Mouse (Mus musculus): ENCODE results near the gene Fgfr2. TPM values are rescaled to one million over a fixed set of nuclear protein-coding genes. Genes with fewer than 3 reads are reported as not detected.

Fgfr2 gene
- polyA plus RNA-seq, 1 experiment: 59.9 TPM

DNA sequence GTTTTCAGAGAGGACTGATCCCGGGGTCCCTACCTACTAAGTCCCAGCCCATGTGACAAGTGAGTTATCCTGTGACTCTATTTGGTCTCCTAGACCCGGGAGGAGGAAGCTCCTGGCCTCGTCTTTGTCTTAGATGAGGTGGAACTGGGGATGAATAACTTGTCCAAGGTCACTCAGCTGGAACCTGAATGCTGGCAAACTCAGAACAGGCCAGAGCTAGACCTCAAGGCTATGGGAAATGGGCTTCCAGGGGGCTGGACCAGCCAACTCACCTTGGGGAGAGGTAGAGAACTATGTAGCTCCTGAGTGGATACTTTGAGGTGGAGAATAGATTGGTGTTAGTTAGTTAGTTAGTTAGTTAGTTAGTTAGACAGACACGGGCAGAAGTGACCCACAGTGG, 2185.1 kb downstream of the Fgfr2 start:
- H3K4me1 ChIP-seq (ENCODE audit: control insufficient read depth, insufficient read depth, low read length): peaks cover 2% of the 10 kb centered on the region; the same call in 1 of the 2 replicates
- no peak overlapping the region for H3K27ac ChIP-seq (ENCODE audit: insufficient read depth, low read length)
- TF ChIP-seq POLR2A (IDR thresholded peaks at IDR 0.05; ENCODE audit: low read depth, low read length): no peak
- no peak for TF ChIP-seq CTCF (IDR thresholded peaks at IDR 0.05; ENCODE audit: borderline replicate concordance, insufficient read depth, low read length)
- peak overlapping the region; percentile 59; the same call in 1 of the 2 replicates for H3K4me3 ChIP-seq (ENCODE audit: insufficient read depth, low read length)

DNA sequence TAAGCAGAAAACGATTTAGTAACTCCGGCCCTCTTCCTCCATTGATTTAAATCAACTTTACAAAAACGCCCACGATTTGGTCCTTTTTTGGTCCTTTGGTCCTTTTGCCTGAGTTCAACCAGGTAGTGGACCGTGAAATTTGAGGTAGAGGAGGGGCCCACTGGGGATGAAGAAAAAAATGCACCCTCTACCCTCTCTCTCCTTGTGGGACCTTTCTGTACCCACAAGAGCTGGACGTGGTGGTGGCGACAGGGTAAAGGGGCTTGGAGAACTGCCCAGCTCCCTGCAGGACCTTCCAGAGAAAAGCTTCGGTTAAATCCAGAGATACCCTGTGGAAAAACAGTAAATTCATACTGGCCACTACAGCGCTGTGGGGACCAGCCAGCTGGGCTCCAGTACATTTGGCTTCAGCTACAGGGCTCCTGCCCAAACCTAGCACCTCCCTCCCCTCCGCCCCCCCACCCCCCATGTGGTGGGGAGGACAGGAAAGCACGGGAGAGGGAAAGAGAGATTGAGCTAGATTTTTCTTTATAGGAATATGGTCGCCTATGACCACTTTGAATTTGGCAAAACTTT, 2185.8 kb downstream of the Fgfr2 start:
- TF ChIP-seq POLR2A (IDR thresholded peaks at IDR 0.05; ENCODE audit: low read depth, low read length) (0 out of 2 replicates have a peak, but pooled peaks have one; percentile 34), CTCF (IDR thresholded peaks at IDR 0.05; ENCODE audit: borderline replicate concordance, insufficient read depth, low read length) (no peak)
- Histone ChIP-seq H3K4me1 (ENCODE audit: control insufficient read depth, insufficient read depth, low read length) (no peaks in the 10 kb centered on the region; the same call in 1 of the 2 replicates), H3K4me3 (ENCODE audit: insufficient read depth, low read length) (peak overlapping the region; percentile 59), H3K27ac (ENCODE audit: insufficient read depth, low read length) (no peak overlapping the region)

DNA sequence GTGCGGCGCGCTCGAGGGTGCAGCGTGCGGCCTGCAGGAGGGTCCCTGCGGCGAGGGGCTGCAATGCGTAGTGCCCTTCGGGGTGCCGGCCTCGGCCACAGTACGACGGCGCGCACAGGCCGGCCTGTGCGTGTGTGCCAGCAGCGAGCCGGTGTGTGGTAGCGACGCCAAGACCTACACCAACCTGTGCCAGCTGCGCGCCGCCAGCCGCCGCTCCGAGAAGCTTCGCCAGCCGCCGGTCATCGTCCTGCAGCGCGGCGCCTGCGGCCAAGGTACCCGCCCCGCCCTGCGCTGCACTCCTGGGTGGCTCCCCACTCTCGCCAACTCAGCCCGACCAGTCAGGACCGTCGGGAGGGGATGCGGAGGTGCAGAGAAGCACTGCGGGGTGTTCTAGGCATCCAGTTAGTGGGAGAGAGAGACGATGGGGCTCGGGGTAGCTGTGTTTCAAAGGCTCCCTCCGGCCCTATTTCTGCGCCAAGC, 2186.6 kb downstream of the Fgfr2 start:
- no peak overlapping the region for H3K27ac ChIP-seq (ENCODE audit: insufficient read depth, low read length)
- H3K4me3 ChIP-seq (ENCODE audit: insufficient read depth, low read length): peak overlapping the region; percentile 59
- TF ChIP-seq CTCF (IDR thresholded peaks at IDR 0.05; ENCODE audit: borderline replicate concordance, insufficient read depth, low read length) (no peak), POLR2A (IDR thresholded peaks at IDR 0.05; ENCODE audit: low read depth, low read length) (no peak)
- H3K4me1 ChIP-seq (ENCODE audit: control insufficient read depth, insufficient read depth, low read length): no peaks in the 10 kb centered on the region; the same call in 1 of the 2 replicates

DNA sequence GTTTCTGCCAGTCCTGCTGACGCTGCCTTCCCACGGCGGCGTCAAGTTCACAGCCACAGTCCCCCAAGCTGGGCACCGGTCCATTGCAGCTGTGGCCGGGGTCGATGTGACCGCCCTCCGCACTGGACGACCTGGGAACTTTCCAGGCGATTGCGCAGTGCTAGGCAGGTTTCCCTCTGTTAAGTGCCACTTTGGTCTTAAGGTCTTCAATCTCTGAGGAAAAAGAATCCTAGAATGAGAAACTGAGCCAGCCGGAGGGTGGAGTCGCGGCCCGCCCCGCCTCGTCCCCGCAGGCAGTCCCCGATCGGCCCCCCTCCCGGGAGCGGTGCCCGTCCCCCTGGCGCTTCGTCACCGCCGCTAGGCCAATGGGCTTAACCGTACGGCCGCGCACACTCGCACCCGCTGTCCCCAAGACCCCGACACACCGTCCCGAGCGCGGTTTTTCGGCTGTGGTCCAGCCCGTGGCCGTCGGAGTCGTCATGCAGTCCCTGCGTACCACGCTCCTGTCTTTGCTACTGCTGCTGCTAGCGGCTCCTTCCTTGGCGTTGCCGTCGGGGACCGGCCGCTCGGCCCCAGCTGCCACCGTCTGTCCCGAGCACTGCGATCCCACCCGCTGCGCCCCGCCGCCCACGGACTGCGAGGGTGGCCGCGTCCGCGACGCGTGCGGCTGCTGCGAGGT, 2187.2 kb downstream of the Fgfr2 start, which contains the start of gene Htra1:
TSS of gene Htra1 (plus strand) at position 319 of the 679 bp plus-strand sequence.
- TF ChIP-seq POLR2A (IDR thresholded peaks at IDR 0.05; ENCODE audit: low read depth, low read length): peak; percentile 86
- no peak for TF ChIP-seq CTCF (IDR thresholded peaks at IDR 0.05; ENCODE audit: borderline replicate concordance, insufficient read depth, low read length)
- Histone ChIP-seq H3K4me1 (ENCODE audit: control insufficient read depth, insufficient read depth, low read length) (no peaks in the 10 kb centered on the region; the same call in 1 of the 2 replicates), H3K27ac (ENCODE audit: insufficient read depth, low read length) (no peak within 1 kb of the TSS; the same call in 1 of the 2 replicates), H3K4me3 (ENCODE audit: insufficient read depth, low read length) (peak within 1 kb of the TSS; percentile 59)

DNA sequence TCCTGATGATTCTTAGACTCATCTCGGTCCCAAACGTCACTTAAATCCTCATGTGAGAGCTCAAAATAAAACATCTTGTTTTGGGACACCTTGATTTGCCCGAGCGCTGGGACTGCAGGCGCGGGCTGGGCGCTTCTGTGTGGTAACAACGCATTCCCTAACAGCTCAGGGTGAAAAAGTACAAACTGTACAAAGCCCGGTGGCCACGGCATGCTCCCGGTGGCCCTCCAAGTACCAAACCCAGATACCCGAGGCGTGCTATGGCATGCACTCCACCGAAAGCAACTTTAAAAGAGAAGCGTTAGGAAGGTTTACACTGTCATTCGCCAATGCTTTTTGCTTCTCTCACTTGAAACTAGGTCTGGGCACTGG, 2187.7 kb downstream of the Fgfr2 start:
- H3K4me3 ChIP-seq (ENCODE audit: insufficient read depth, low read length): peak overlapping the region; percentile 59
- no peaks in the 10 kb centered on the region; the same call in 1 of the 2 replicates for H3K4me1 ChIP-seq (ENCODE audit: control insufficient read depth, insufficient read depth, low read length)
- TF ChIP-seq CTCF (IDR thresholded peaks at IDR 0.05; ENCODE audit: borderline replicate concordance, insufficient read depth, low read length) (no peak), POLR2A (IDR thresholded peaks at IDR 0.05; ENCODE audit: low read depth, low read length) (no peak)
- H3K27ac ChIP-seq (ENCODE audit: insufficient read depth, low read length): no peak overlapping the region; the same call in 1 of the 2 replicates

DNA sequence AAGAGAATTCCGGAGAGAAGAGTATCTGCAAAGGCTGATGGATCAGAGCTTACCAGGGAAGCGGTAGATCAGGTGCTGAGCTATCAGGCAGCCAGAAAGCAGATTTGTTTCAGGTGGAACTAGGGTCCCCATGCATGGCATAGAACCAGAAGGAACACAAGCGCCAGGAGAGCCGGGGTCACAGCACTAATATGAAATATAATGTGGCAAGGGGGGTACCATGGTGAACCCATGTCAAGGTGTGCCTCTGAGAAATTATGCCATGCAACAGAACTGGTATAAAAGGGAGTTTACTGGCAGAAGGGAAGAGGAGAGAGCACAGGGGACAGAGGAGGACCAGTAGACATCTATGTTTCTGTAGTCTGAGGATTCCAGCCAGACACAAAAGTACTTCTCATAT, 2188.5 kb downstream of the Fgfr2 start:
- Histone ChIP-seq H3K27ac (ENCODE audit: insufficient read depth, low read length) (no peak overlapping the region), H3K4me1 (ENCODE audit: control insufficient read depth, insufficient read depth, low read length) (no peaks in the 10 kb centered on the region; the same call in 1 of the 2 replicates), H3K4me3 (ENCODE audit: insufficient read depth, low read length) (no peak overlapping the region)
- TF ChIP-seq CTCF (IDR thresholded peaks at IDR 0.05; ENCODE audit: borderline replicate concordance, insufficient read depth, low read length) (no peak), POLR2A (IDR thresholded peaks at IDR 0.05; ENCODE audit: low read depth, low read length) (no peak)

DNA sequence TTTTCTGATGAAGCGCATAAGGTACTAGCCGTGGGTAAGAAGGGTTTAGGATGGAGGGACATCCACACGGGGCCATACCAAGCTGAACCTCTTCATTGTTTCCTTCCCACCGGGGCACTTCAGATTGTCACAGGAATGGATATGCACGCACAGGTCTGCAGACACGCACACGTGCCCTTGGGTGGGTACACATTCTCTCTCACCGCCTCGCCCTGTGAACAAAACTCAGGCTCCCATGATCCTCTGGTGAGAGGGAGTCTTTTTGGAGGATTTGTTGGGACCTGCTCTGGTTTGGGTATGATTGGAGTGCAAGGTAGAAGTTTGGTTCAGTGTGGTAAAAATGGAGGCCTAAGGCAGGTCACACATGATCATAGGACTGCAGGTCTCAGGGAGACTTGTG, 2190.2 kb downstream of the Fgfr2 start:
- Histone ChIP-seq H3K4me3 (ENCODE audit: insufficient read depth, low read length) (no peak overlapping the region), H3K4me1 (ENCODE audit: control insufficient read depth, insufficient read depth, low read length) (no peaks in the 10 kb centered on the region; the same call in 1 of the 2 replicates), H3K27ac (ENCODE audit: insufficient read depth, low read length) (no peak overlapping the region)
- TF ChIP-seq POLR2A (IDR thresholded peaks at IDR 0.05; ENCODE audit: low read depth, low read length) (no peak), CTCF (IDR thresholded peaks at IDR 0.05; ENCODE audit: borderline replicate concordance, insufficient read depth, low read length) (no peak)

DNA sequence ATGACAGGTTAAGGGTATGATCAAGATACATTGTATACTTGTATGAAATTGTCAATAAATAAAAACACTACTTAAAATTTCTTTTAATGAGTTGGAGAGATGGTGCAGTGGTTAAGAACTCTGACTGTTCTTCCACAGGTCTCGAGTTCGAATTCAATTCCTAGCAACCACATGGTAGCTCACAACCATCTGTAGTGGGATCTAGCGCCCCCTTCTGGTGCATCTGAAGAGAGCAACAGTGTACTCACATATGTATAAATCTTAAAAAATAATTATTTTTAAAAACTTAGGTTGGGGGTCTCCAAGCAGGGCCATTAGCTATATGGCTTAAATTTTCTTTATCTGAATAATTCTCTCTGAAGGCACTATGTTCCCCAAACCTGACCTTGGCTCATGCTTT, 2192.7 kb downstream of the Fgfr2 start:
- Histone ChIP-seq H3K27ac (ENCODE audit: insufficient read depth, low read length) (no peak overlapping the region), H3K4me1 (ENCODE audit: control insufficient read depth, insufficient read depth, low read length) (no peaks in the 10 kb centered on the region), H3K4me3 (ENCODE audit: insufficient read depth, low read length) (no peak overlapping the region)
- TF ChIP-seq CTCF (IDR thresholded peaks at IDR 0.05; ENCODE audit: borderline replicate concordance, insufficient read depth, low read length) (no peak), POLR2A (IDR thresholded peaks at IDR 0.05; ENCODE audit: low read depth, low read length) (no peak)

DNA sequence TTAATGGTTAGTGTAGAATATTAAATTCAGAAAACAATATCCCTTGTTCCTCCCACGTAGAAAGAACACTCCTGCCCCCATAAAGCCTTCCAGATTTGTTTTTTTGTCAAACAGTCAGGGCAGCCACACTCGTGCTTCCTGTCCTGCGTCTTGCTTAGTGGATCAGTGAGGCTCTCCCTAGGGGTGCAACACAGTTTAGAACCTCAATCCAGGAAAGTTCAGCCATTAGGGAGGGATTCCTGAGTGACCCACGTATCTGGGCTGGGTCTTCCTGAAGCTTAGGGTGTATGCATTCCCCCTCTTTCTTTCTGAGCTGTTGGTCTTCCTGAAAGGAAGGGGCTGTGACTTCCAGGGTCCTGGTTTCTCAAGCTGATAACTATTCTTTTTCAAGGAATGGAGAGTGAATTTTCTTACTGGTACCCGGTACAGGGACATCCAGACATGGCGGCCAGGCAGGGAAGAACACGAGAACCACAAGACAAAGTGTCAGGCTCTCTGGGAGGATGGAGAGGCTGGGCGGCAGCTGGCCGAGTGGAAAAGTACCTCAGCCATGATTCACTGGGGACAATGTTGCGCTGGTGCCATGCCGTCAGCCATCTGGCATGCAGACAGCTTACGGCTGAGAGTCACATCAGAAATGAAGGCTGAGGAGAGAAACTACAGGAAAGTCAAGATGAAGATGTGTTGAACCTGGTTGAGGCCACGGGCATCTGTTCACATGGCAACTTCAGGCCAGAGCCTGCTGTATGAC, 2200.0 kb downstream of the Fgfr2 start:
- no peak for TF ChIP-seq CTCF (IDR thresholded peaks at IDR 0.05; ENCODE audit: borderline replicate concordance, insufficient read depth, low read length)
- TF ChIP-seq POLR2A (IDR thresholded peaks at IDR 0.05; ENCODE audit: low read depth, low read length): no peak
- no peak overlapping the region for H3K4me3 ChIP-seq (ENCODE audit: insufficient read depth, low read length)
- H3K27ac ChIP-seq (ENCODE audit: insufficient read depth, low read length): no peak overlapping the region; the same call in 1 of the 2 replicates
- H3K4me1 ChIP-seq (ENCODE audit: control insufficient read depth, insufficient read depth, low read length): no peaks in the 10 kb centered on the region; the same call in 1 of the 2 replicates
